Mouse (Mus musculus): ENCODE measurements at regions not wholly inside any gene's neighbourhood (a gene's known extent, or its start where the extent isn't known, plus 50 kb on each side); places are given as distances from the start of the nearest gene placed in this dataset.
"Not testable (repeated sequence)": the region's sequence is repeated elsewhere in the genome, so short reads cannot be mapped to it uniquely, and the experiment has no call there.

- DNase-seq (ENCODE audit: low spot score in 2 of 2) = not testable (repeated sequence)
Observed at GRCm38 (mm10) chr3:155962496-155962895, 599.1 kb upstream of the Negr1 start.

GRCm38 (mm10) chr3:155979636-155980035, 582.0 kb upstream of the Negr1 start:
- no peak for DNase-seq (ENCODE audit: low spot score in 2 of 2)

GRCm38 (mm10) chr3:155994044-155994443, 567.5 kb upstream of the Negr1 start:
- no peak for DNase-seq (ENCODE audit: low spot score in 2 of 2)

- DNase-seq (ENCODE audit: low spot score in 2 of 2) = no peak
Observed at GRCm38 (mm10) chr3:156017676-156018230, 543.8 kb upstream of the Negr1 start.

- DNase-seq (ENCODE audit: low spot score in 2 of 2) = no peak
Observed at GRCm38 (mm10) chr3:156028602-156029188, 532.9 kb upstream of the Negr1 start.

- DNase-seq (ENCODE audit: low spot score in 2 of 2) = no peak
Observed at GRCm38 (mm10) chr3:156070257-156070656, 491.3 kb upstream of the Negr1 start.

DNA sequence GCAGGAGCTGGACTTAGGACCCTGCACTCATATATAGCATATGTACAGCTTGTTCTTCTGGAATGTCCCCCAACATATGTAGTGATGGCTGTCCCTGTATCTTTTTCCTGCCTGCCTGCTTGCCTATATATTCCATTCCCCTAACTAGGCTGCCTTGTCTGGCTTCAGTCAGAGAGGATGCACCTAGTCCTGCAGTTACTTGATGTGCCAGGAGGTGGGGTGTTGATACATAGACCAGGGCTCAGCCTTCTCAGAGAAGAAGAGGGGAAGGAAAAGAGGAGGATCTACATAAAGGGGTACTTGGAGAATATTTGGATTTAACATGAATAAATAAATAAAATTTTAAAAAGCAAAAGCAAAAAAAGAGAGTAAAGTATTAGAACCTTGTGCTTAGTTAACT, 479.3 kb upstream of the Negr1 start:
- no peak for DNase-seq (ENCODE audit: low spot score in 2 of 2)

- no peak for DNase-seq (ENCODE audit: low spot score in 2 of 2)
Observed at GRCm38 (mm10) chr3:156093689-156094088, 467.9 kb upstream of the Negr1 start.

DNA sequence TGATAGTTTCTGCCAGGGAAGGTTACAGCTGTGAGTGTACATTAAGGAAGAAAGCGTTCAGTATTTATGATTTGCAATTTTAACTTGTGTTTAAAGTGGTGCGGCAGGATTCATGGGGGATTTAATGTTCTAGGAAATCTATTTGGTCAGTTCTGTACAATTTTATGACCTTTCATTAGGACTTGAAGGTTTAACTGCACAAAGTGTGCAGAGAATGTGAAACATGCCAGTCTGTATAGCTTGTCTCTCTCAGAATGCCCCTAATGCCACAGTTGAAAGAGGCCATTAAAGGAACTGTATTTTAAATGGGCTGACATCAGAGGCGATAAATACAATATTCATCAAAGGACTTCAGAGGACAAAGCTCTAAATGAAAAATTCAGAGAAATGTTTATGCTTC, 466.6 kb upstream of the Negr1 start:
- no peak for DNase-seq (ENCODE audit: low spot score in 2 of 2)

GRCm38 (mm10) chr3:156105788-156106187, 455.8 kb upstream of the Negr1 start:
- DNase-seq (ENCODE audit: low spot score in 2 of 2) = no peak

GRCm38 (mm10) chr3:156120341-156120740, 441.3 kb upstream of the Negr1 start:
- DNase-seq (ENCODE audit: low spot score in 2 of 2) = no peak

GRCm38 (mm10) chr3:156131598-156131997, 430.0 kb upstream of the Negr1 start:
- DNase-seq (ENCODE audit: low spot score in 2 of 2) = no peak

DNA sequence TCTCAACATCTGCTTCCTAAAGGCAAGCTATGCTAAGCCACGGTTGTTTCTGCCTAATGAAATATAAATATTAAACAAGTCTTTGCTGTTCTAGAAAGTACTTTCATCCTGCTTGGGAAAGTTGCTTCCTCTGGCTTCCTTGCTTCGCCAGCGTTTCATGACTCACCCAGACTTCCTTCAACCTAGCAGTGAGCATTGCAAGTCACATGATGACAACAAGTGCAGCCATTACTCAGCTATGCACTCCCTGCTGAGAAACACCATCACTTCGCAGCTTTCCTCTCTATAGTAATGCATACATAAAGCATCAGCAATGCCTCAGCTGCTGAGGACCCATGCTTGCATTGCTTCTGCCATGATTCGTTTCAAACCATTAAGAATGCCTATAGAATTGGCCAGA, 420.2 kb upstream of the Negr1 start:
- no peak for DNase-seq (ENCODE audit: low spot score in 2 of 2)

DNA sequence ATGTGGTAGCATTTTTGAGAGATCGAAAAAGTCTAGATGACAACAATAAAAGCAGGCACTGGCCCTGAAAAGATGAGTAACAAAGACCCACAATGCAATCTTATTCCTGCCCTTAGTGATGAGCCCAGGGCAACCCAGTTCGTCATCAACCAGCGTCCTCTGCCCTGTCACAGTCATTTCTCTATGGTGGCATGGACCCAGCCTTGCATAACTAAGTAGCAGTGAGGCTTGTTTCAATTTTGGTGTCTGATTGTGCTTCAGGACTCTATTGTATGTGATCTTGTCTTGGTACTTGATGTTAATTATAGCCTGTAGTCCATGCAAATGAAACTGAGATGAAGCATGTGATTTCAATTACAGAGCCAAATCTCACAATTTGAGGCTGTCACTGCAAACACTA, 412.3 kb upstream of the Negr1 start:
- DNase-seq (ENCODE audit: low spot score in 2 of 2) = no peak

DNA sequence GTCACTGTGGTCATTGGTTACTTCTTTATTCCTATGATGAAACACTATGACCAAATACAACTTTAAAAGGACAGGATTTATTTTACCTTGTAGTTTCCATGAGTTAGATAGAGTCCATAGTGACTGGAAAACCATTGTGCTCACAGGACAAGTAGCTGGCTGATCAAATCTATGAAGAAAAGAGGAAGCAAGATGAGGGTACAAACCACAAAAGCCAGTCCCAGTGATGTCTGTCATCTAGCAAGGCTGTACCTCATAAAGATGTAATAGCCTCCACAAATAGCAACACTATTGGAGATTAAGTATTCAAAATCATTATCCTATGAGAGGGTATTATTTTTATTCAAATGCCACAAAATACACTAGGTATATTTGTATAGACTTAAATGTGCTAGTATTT, 391.5 kb upstream of the Negr1 start:
- DNase-seq (ENCODE audit: low spot score in 2 of 2) = no peak

GRCm38 (mm10) chr3:156198688-156199087, 362.9 kb upstream of the Negr1 start:
- DNase-seq (ENCODE audit: low spot score in 2 of 2) = no peak

DNA sequence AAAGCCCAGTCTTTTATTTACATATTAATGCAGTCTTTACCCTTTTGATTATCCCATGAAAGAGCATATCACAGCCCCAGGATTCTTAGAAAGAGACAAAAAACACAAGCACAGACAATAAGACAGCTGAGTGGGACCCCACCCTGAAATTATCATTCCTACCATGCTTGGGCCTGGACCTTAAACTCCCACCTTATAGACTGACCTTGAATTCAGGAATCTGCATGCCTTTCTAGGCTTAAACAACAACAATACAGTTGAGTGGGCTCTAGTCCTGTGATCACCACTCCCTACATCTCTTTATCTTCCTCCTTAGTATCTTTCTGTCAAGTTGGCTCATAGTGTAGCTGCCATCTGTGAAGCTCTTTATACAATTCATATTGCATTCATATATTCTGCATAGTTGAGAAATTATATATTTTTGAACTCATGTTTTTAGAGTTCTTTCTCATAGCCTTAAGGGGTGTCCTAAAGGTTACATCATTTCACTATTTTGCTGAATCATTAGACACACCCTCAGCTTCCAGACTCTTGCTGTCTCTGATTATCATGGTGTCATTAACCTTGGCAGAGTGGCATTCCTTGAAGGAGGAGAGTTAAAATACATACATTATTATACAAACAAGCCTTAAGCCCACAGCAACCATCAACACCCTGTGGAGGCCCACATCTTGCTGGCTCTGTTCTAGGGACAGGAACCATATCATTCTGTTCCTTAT, 361.7 kb upstream of the Negr1 start:
- no peak for DNase-seq (ENCODE audit: low spot score in 2 of 2)

GRCm38 (mm10) chr3:156205246-156205645, 356.3 kb upstream of the Negr1 start:
- DNase-seq (ENCODE audit: low spot score in 2 of 2) = no peak

GRCm38 (mm10) chr3:156208420-156208819, 353.2 kb upstream of the Negr1 start:
- no peak for DNase-seq (ENCODE audit: low spot score in 2 of 2)

GRCm38 (mm10) chr3:156210827-156211226, 350.8 kb upstream of the Negr1 start:
- DNase-seq (ENCODE audit: low spot score in 2 of 2) = no peak

- DNase-seq (ENCODE audit: low spot score in 2 of 2) = no peak
Observed at GRCm38 (mm10) chr3:156214823-156215222, 346.8 kb upstream of the Negr1 start.

DNA sequence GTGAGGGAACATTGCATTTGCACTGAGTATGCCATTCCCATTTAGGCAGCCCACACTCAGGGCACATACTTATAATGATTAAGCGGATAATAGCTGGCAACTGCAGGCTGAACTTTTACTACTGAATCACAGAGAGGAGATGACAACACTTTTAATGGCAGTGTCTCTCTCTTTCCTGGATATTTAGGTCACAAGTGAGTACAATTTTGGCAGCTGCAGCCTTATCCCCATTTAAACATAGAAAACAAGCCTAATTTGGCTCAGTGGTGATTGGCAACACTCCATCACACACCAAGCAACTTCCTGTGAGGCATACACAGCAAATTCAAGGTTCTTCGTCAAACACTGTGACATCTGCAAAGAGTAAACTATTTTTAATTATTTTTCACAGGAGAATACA, 329.5 kb upstream of the Negr1 start:
- no peak for DNase-seq (ENCODE audit: low spot score in 2 of 2)

GRCm38 (mm10) chr3:156235955-156236354, 325.6 kb upstream of the Negr1 start:
- DNase-seq (ENCODE audit: low spot score in 2 of 2) = no peak

Data from left cerebral cortex, adult 18-20 months (tissue).